Mouse (Mus musculus) hindbrain, embryonic 10.5 days (tissue): ENCODE measurements around the gene Tmprss12. TPM values are rescaled to one million over a fixed set of nuclear protein-coding genes. Genes with fewer than 3 reads are reported as not detected.
A peak's percentile ranks its signal among the peaks of the same experiment; 100 is the strongest.
"Not testable (repeated sequence)": the region's sequence is repeated elsewhere in the genome, so short reads cannot be mapped to it uniquely, and the experiment has no call there.

ENCODE experiments used
- DNase-seq: peaks from one replicate; pipeline ENCODE4 v3.0.0-alpha.2; 2017; ENCODE audit warnings: low spot score
- H3K27ac ChIP-seq: fragments of 300-500 bp; sonication (generic); 2 replicates; pipeline ENCODE4 v1.5.1; 2016; ENCODE audit warnings: mild to moderate bottlenecking, moderate library complexity
- H3K27me3 ChIP-seq: fragments of 300-500 bp; sonication (generic); 2 replicates; pipeline ENCODE4 v1.6.1; 2016; ENCODE audit warnings: mild to moderate bottlenecking; ENCODE audit not compliant: poor library complexity, insufficient read depth, severe bottlenecking
- H3K36me3 ChIP-seq: fragments of 300-500 bp; sonication (generic); 2 replicates; pipeline ENCODE4 v1.6.1; 2016; ENCODE audit warnings: mild to moderate bottlenecking, moderate library complexity
- H3K4me1 ChIP-seq: fragments of 300-500 bp; sonication (generic); replicated peaks from 2 replicates; pipeline ENCODE4 v1.6.1; 2016; ENCODE audit warnings: mild to moderate bottlenecking
- H3K4me3 ChIP-seq: fragments of 300-500 bp; sonication (generic); 2 replicates; pipeline ENCODE4 v1.5.1; 2016; ENCODE audit warnings: mild to moderate bottlenecking, moderate library complexity
- H3K9me3 ChIP-seq: fragments of 300-500 bp; sonication (generic); 2 replicates; pipeline ENCODE4 v1.6.1; 2016; ENCODE audit warnings: mild to moderate bottlenecking, moderate library complexity
- WGBS: fragments of 180-500 bp; shearing (Covaris S2); methylation state at CpG from one replicate; pipeline ENCODE4 v1.1.7; 2016; 5-methylcytosine and 5-hydroxymethylcytosine counted together
- polyA plus RNA-seq: library from polyadenylated mRNA; unstranded; fragments of >200 nt; fragmentation: Nextera tagmentation; extraction: Ambion mirVana; gene quantifications from 2 replicates; pipeline ENCODE4 v1.2.1, GENCODE M21; 2016

Tmprss12 gene
- polyA plus RNA-seq, 1 experiment from 2014 or later = not detected

DNA sequence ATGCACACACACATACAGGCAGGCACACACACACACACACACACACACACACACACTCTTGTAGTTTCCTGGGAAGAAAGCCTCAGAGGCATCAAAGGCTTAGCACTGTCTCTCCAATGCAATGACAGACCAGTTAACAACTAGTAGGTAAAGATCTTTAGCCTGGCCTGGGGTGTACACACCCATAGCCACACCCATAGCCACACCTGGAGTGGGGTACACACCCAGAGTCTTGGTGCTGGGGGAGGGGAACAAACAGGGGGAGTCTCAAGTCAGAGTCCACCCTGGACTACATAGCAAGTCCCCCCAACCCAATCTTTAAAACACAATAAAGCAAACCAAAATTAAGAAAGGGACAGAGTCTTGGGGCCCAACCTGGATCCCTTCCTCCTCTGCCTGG lies 56.7 kb downstream of the Tmprss12 start:
- not testable (repeated sequence) for H3K4me1 ChIP-seq, H3K4me3 ChIP-seq, H3K27ac ChIP-seq, H3K9me3 ChIP-seq, DNase-seq, H3K36me3 ChIP-seq, H3K27me3 ChIP-seq

DNA sequence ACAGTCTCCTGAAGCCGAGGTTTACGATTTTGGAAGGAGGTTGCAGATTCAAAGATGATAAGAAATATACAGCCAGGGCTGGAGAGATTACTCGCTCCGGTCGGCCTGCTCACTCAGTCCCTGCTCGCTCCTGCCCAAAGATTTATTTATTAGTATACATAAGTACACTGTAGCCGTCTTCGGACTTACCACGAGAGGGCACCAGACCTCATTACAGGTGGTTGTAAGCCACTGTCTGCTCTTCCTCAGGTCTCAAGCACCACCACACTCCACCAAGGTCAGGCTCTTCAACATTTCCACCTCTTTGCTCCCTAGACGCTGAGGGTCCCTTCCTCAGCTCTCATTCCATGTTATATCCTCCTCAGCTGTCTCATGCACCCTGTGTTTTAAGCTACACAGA lies 57.2 kb downstream of the Tmprss12 start:
- not testable (repeated sequence) for H3K9me3 ChIP-seq, H3K27me3 ChIP-seq, H3K36me3 ChIP-seq, H3K4me1 ChIP-seq, H3K4me3 ChIP-seq, H3K27ac ChIP-seq
- DNase-seq = peak; percentile 33
- WGBS = 39% methylated on average over 10 of the region's 10 CpGs

DNA sequence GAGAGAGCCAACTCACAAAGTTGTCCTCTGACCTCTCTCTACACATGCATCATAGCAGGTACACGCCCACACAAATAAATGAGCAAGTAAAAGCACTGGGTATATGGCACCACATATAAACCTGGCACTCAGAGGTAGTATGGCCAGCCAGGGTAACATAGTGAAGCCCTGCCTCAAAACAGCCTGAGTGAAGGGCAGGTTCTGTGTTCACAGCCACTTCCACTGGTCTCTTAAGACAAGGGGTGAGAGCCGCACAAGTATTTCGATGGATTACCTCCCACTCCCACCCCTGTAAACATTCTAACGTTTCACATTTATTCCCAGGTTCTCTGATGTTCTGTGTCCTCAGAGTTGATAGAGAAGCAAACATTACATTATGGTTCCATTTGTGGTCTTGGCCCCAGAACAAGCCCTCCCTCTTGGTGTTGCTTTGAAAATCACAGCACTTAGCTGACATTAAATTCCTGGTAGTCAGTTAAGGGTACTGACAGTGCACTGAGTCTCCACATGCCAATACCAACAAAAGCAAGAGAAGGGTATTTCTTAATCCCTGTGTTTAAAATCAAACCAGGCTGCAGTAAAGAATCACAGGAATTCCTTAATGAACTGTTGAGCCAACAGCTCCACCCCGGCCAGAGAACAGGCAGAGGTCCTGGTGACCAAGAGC lies 60.8 kb downstream of the Tmprss12 start:
- not testable (repeated sequence) for H3K9me3 ChIP-seq, DNase-seq, H3K4me1 ChIP-seq, H3K27me3 ChIP-seq, H3K36me3 ChIP-seq, H3K4me3 ChIP-seq, H3K27ac ChIP-seq
- 83% methylated on average over 4 of the region's 5 CpGs for WGBS

Other genes starting within 250 kb of the Tmprss12 start
- gene Dip2b, start 242.2 kb upstream of the Tmprss12 start, polyA plus RNA-seq = 17.6 and 18.9 TPM in 2 replicates
- 22.9 and 34.4 TPM in 2 replicates for gene Atf1, start 53.0 kb upstream of the Tmprss12 start, polyA plus RNA-seq
- 3.8 and 5.5 TPM in 2 replicates for gene Mettl7a1, start 23.3 kb downstream of the Tmprss12 start, polyA plus RNA-seq
- gene Mettl7a3, start 54.1 kb downstream of the Tmprss12 start, polyA plus RNA-seq = not detected in 2 replicates
- gene Methig1, start 72.3 kb downstream of the Tmprss12 start, polyA plus RNA-seq = 0.21 TPM in 1 of 2 replicates, not detected in the other
- gene Mettl7a2, start 72.4 kb downstream of the Tmprss12 start, polyA plus RNA-seq = not detected in 2 replicates
- gene Higd1c, start 83.7 kb downstream of the Tmprss12 start, polyA plus RNA-seq = 0.47 TPM in 1 of 2 replicates, not detected in the other
- not detected in 2 replicates for gene Gm5475, start 141.3 kb downstream of the Tmprss12 start, polyA plus RNA-seq
- 25.1 and 26.2 TPM in 2 replicates for gene Slc11a2, start 144.2 kb downstream of the Tmprss12 start, polyA plus RNA-seq
- 38.0 and 41.2 TPM in 2 replicates for gene Letmd1, start 188.2 kb downstream of the Tmprss12 start, polyA plus RNA-seq
- 20.9 and 26.2 TPM in 2 replicates for gene Csrnp2, start 214.7 kb downstream of the Tmprss12 start, polyA plus RNA-seq